Mouse (Mus musculus) liver, adult 2 months (tissue): ENCODE results near the gene Bco1.

ENCODE experiments used
- CTCF ChIP-seq: fragments of 200-500 bp; IDR thresholded peaks from 2 replicates; pipeline ENCODE4 v1.5.1; 2011; ENCODE audit warnings: low read depth, low read length, control low read depth
- POLR2A ChIP-seq: fragments of 200-500 bp; IDR thresholded peaks from 2 replicates; pipeline ENCODE4 v1.6.1; 2011; ENCODE audit warnings: low read length, control low read depth; ENCODE audit not compliant: insufficient read depth; ENCODE audit errors: extremely low read depth

- no peak for TF ChIP-seq POLR2A
- no peak for TF ChIP-seq CTCF
Measured at GRCm38 (mm10) chr8:117050763-117051162, 44.9 kb upstream of the Bco1 start.
